Mouse (Mus musculus) liver, adult 2 months (tissue): Measurements from ENCODE around the gene Zfp819.

Source experiments
- CTCF ChIP-seq: fragments of 200-500 bp; IDR thresholded peaks from 2 replicates; pipeline ENCODE4 v1.5.1; 2011; ENCODE audit warnings: low read depth, low read length, control low read depth
- POLR2A ChIP-seq: fragments of 200-500 bp; IDR thresholded peaks from 2 replicates; pipeline ENCODE4 v1.6.1; 2011; ENCODE audit warnings: low read length, control low read depth; ENCODE audit not compliant: insufficient read depth; ENCODE audit errors: extremely low read depth

GRCm38 (mm10) chr7:43625065-43625464 lies 18.1 kb downstream of the Zfp819 start:
- TF ChIP-seq CTCF (no peak), POLR2A (no peak)
